Mouse (Mus musculus): ENCODE results near the gene Ercc2. TPM values are rescaled to one million over a fixed set of nuclear protein-coding genes. Genes with fewer than 3 reads are reported as not detected.

Ercc2 gene
- polyA plus RNA-seq, 1 experiment, result 4.4 TPM

DNA sequence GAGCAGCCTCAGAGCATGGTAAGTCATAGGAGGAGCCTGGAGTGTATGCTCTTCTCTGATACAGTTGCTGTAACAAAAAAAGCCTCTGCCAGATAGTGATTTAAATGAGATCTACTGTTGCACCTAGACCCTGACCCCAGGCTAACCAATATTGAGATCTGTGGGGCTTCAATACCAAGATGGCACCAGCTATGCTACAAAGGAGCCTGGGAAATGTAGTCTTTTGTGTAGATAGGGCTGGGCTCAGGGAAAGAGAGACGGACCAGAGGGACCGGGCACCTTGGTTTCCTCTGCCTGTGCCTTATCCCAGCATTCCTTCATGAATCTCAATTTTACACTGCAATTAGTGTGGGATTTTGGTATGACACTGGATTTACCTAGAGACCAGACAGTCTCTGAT lies 8.4 kb upstream of the Ercc2 start:
- no peak overlapping the region for H3K4me3 ChIP-seq (ENCODE audit: insufficient read depth, low read depth, low read length)
- no peak overlapping the region for H3K27ac ChIP-seq (replicated peaks; ENCODE audit: low read depth, low read length)
- H3K4me1 ChIP-seq (ENCODE audit: control insufficient read depth, insufficient read depth, insufficient read length, low read length), result no peaks in the 10 kb centered on the region

DNA sequence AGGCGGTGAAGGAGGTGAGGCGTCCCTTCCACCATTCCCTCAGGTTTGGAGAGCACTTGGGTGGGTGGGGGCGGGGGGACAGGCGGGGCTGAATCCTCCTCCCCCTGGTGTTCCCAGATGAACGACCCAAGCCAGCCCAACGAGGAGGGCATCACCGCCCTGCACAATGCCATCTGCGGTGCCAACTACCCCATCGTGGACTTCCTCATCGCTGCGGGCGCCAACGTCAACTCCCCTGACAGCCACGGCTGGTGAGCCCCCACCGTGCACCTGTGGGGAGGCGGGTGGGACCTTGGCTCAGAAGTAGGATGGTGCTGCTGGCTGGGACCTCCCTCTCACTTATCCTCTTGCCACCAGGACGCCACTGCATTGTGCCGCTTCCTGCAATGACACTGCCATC lies 6.4 kb upstream of the Ercc2 start:
- Histone ChIP-seq H3K4me3 (ENCODE audit: insufficient read depth, low read depth, low read length) (no peak overlapping the region), H3K27ac (replicated peaks; ENCODE audit: low read depth, low read length) (no peak overlapping the region), H3K4me1 (ENCODE audit: control insufficient read depth, insufficient read depth, insufficient read length, low read length) (no peaks in the 10 kb centered on the region)

DNA sequence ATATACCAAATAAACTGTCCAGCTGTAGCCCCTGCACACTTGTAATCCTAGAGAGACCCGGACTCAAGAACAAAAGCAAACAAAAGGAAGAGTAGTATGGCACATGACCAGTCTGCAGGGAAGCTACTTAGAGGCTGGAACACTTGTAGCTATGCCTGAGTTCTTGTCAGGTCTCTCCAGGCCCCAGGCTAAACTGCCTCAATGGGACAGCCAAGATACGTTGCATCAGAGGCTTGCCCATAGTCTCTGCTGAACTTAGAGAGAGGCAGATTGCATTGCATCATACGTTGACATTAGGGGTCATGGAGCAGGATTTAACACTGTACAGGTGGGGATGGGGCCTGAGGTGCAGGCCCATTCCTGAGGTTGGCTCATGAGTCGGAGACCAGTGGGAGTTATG lies 5.8 kb upstream of the Ercc2 start:
- Histone ChIP-seq H3K27ac (replicated peaks; ENCODE audit: low read depth, low read length) (no peak overlapping the region), H3K4me3 (ENCODE audit: insufficient read depth, low read depth, low read length) (no peak overlapping the region), H3K4me1 (ENCODE audit: control insufficient read depth, insufficient read depth, insufficient read length, low read length) (no peaks in the 10 kb centered on the region)

GRCm38 (mm10) chr7:19378049-19378448 lies 3.8 kb upstream of the Ercc2 start:
- Histone ChIP-seq H3K27ac (replicated peaks; ENCODE audit: low read depth, low read length) (no peak overlapping the region), H3K4me1 (ENCODE audit: control insufficient read depth, insufficient read depth, insufficient read length, low read length) (no peaks in the 10 kb centered on the region), H3K4me3 (ENCODE audit: insufficient read depth, low read depth, low read length) (no peak overlapping the region)

- Histone ChIP-seq H3K4me1 (ENCODE audit: control insufficient read depth, insufficient read depth, insufficient read length, low read length) (0 out of 2 replicates have a peak, but pooled peaks cover 2% of the 10 kb centered on the region), H3K27ac (replicated peaks; ENCODE audit: low read depth, low read length) (no peak overlapping the region), H3K4me3 (ENCODE audit: insufficient read depth, low read depth, low read length) (peak overlapping the region; percentile 89)
These were observed 344 bp downstream of the Ercc2 start for GRCm38 (mm10) chr7:19382166-19382541.

GRCm38 (mm10) chr7:19383708-19384107 lies 1.9 kb downstream of the Ercc2 start:
- Histone ChIP-seq H3K4me3 (ENCODE audit: insufficient read depth, low read depth, low read length) (no peak overlapping the region), H3K4me1 (ENCODE audit: control insufficient read depth, insufficient read depth, insufficient read length, low read length) (0 out of 2 replicates have a peak, but pooled peaks cover 2% of the 10 kb centered on the region), H3K27ac (replicated peaks; ENCODE audit: low read depth, low read length) (no peak overlapping the region)

- no peaks in the 10 kb centered on the region for H3K4me1 ChIP-seq (ENCODE audit: control insufficient read depth, insufficient read depth, insufficient read length, low read length)
- H3K27ac ChIP-seq (replicated peaks; ENCODE audit: low read depth, low read length), result no peak overlapping the region
- no peak overlapping the region for H3K4me3 ChIP-seq (ENCODE audit: insufficient read depth, low read depth, low read length)
These were observed 7.0 kb downstream of the Ercc2 start for GRCm38 (mm10) chr7:19388699-19389413.

- Histone ChIP-seq H3K4me3 (ENCODE audit: insufficient read depth, low read depth, low read length) (no peak overlapping the region), H3K27ac (replicated peaks; ENCODE audit: low read depth, low read length) (no peak overlapping the region), H3K4me1 (ENCODE audit: control insufficient read depth, insufficient read depth, insufficient read length, low read length) (no peaks in the 10 kb centered on the region)
These were observed 12.7 kb downstream of the Ercc2 start for GRCm38 (mm10) chr7:19394484-19394883.

DNA sequence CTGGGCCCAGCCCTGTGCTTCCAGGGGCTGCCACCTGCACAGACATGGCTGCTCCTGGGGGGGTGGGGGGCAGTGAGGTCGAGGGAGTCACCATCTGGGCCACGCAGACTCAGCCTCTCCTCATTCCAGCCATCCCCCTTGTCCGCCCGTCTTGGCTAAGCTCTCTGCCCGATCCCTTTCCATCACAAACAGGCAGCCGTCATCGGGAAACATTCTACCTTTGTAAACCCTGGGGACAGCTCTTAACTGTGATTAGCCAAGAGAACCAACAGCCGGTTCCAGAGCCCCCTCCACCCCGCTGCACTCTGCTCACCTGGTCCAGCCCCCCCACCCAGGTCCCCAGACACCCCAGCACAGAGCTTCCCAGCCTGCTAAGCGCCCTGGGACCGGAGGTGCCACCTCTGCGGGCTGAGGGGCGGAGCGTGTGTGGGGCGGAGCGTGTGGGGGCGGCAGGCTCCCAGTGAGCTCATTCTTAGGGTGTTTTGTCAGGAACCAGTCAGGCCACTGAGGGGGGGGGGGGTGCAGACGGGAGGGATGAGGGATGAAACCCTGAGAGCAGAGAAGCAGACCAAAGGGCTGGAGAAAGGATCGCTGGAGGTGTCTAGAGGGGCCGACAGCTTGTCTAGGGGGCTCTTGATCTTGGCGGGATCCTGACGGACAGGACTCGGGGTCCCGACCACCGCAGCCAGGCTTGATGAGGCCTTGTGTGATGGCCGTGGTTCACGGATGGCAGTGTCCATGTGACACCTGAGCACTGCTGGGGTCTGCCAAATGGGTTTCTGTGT lies 17.9 kb downstream of the Ercc2 start:
- H3K4me3 ChIP-seq (ENCODE audit: insufficient read depth, low read depth, low read length), result no peak overlapping the region
- no peak overlapping the region for H3K27ac ChIP-seq (replicated peaks; ENCODE audit: low read depth, low read length)
- no peaks in the 10 kb centered on the region for H3K4me1 ChIP-seq (ENCODE audit: control insufficient read depth, insufficient read depth, insufficient read length, low read length)

DNA sequence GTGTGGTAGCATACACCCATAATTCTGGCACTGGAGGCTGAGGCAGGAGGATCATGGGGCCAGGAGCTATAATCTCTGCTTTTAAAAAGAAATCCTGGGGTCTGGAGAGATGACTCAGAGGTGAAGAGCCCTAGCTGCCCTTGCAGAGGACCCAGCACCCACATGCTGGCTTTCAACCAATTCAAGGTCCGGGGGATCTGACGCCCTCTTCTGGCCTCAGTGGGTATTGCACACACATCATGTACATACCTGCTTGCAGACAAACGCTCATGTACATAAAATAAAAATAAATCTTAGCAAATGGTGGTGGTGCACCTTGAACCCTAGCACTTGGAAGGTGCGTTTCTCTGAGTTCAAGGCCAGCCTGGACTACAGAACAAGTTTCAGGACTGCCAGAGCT lies 19.1 kb downstream of the Ercc2 start:
- Histone ChIP-seq H3K4me1 (ENCODE audit: control insufficient read depth, insufficient read depth, insufficient read length, low read length) (no peaks in the 10 kb centered on the region), H3K27ac (replicated peaks; ENCODE audit: low read depth, low read length) (no peak overlapping the region), H3K4me3 (ENCODE audit: insufficient read depth, low read depth, low read length) (no peak overlapping the region)

DNA sequence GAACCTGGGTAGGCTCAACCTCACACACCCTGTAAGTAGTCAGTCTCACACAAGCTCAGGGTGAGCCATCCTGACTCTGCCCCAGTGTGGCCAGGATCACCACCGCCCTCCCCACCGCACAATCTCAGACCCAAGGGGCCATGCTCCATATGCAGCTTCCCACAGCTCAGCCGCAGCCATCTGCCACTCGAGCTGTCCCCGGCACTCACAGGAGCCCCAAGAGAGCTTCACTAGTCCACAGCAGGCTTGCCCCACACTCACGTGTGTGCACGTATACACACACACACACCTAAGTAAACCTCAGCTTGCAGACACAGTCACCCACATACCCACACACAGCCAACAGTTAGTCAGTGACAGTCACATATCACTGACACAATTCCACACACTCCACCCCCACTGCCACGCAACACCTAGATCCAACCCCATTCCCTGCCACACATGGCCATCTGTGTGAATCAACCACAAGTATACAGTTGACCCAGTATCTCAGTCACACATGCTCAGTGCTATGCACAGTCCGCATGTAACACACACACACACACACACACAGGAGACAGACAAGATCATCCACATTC lies 20.8 kb downstream of the Ercc2 start:
- Histone ChIP-seq H3K27ac (replicated peaks; ENCODE audit: low read depth, low read length) (no peak overlapping the region), H3K4me3 (ENCODE audit: insufficient read depth, low read depth, low read length) (no peak overlapping the region)

DNA sequence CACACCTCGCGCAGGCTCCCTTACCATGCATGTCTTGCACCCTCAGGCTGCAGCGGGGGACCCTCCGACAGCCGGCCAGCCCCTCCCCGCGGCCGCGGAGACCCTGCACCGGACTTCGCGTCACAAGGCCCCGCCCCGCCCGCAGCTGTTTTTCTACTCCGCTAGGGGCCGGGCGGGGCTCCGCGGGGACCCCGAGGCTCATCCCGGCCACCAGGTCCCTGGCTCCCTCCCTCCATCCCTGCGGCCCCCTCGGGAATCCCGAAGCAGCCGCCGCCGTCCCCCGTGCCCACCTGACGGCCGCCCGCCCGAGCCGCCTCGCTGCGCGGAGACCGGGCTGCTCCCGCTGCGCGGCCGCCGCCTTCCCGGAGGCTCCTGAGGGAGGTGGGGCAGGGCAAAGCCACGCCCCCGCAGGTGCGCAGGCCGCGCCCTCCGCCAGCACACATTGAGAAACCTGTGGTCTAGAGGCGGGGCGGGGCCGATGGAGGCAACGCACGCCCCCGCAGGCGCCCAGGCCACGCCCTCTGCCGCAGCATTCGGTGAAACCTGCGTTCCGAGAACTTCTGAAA lies 22.0 kb downstream of the Ercc2 start, which contains the start of gene Klc3:
Klc3 (minus strand) TSS at position 374 of the 566 bp plus-strand sequence.
- Histone ChIP-seq H3K4me1 (ENCODE audit: control insufficient read depth, insufficient read depth, insufficient read length, low read length) (no peaks in the 10 kb centered on the region), H3K27ac (replicated peaks; ENCODE audit: low read depth, low read length) (no peak within 1 kb of the TSS), H3K4me3 (ENCODE audit: insufficient read depth, low read depth, low read length) (peak within 1 kb of the TSS; percentile 53)

More for the DNA sequence above, 20.8 kb downstream of the Ercc2 start:
- H3K4me1 ChIP-seq (ENCODE audit: control insufficient read depth, insufficient read depth, insufficient read length, low read length), result no peaks in the 10 kb centered on the region

GRCm38 (mm10) chr7:19404476-19404875 lies 22.7 kb downstream of the Ercc2 start, which contains the start of gene Ckm:
Ckm (plus strand) TSS chr7:19404776.
- Histone ChIP-seq H3K4me3 (ENCODE audit: insufficient read depth, low read depth, low read length) (peak within 1 kb of the TSS; percentile 53), H3K27ac (replicated peaks; ENCODE audit: low read depth, low read length) (no peak within 1 kb of the TSS), H3K4me1 (ENCODE audit: control insufficient read depth, insufficient read depth, insufficient read length, low read length) (no peaks in the 10 kb centered on the region)

DNA sequence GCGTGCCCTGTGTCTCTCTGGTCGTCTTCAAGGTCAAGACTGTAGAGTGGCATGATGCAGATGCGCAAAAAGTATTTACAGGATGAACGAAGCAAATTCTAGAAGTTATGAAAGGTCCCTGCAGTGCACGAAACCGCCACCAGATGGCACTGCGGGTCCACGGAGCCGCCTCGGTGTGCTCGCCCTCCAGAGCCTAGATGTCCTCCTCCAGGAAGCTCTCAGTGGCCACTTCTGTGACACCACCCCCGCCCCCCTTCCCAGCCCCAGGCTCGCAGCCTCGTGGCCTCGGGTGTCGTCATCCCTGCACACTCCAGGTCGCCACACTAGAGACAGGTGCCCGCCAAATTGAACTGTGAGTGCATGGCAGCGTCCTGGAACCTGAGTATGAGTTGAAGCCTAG lies 23.6 kb downstream of the Ercc2 start:
- Histone ChIP-seq H3K4me3 (ENCODE audit: insufficient read depth, low read depth, low read length) (no peak overlapping the region), H3K27ac (replicated peaks; ENCODE audit: low read depth, low read length) (no peak overlapping the region), H3K4me1 (ENCODE audit: control insufficient read depth, insufficient read depth, insufficient read length, low read length) (no peaks in the 10 kb centered on the region)

GRCm38 (mm10) chr7:19409753-19410152 lies 27.9 kb downstream of the Ercc2 start:
- Histone ChIP-seq H3K4me3 (ENCODE audit: insufficient read depth, low read depth, low read length) (no peak overlapping the region), H3K4me1 (ENCODE audit: control insufficient read depth, insufficient read depth, insufficient read length, low read length) (no peaks in the 10 kb centered on the region), H3K27ac (replicated peaks; ENCODE audit: low read depth, low read length) (no peak overlapping the region)

Measured in brown adipose tissue, adult 24 weeks (tissue).